Mouse (Mus musculus) erythroblast, adult 5-6 weeks (primary cell): ENCODE results near the gene Mndal. TPM values are rescaled to one million over a fixed set of nuclear protein-coding genes. Genes with fewer than 3 reads are reported as not detected.
A peak's percentile ranks its signal among the peaks of the same experiment; 100 is the strongest.
"Not testable (repeated sequence)": the region's sequence is repeated elsewhere in the genome, so short reads cannot be mapped to it uniquely, and the experiment has no call there.

Experiments used
- ATAC-seq: replicated peaks from 2 replicates; pipeline ENCODE4 v1.8.0; 2016; ENCODE audit warnings: moderate number of reproducible peaks, mild to moderate bottlenecking, moderate TSS enrichment, inconsistent platforms; ENCODE audit not compliant: poor library complexity, low FRiP score, severe bottlenecking
- total RNA-seq, 2 experiments: library from RNA; stranded (forward) in 1 of 2; stranded (reverse) in 1 of 2; fragments of 150-400 nt in 1 of 2; fragments of 200-764, 138-1000 nt in 1 of 2; gene quantifications; 2 replicates each; pipeline versions ENCODE4 v1.2.3 to v1.2.4; 2015 to 2017; ENCODE audit warnings: low replicate concordance in 2 of 2

Gene Mndal
- total RNA-seq (2015; ENCODE audit: low replicate concordance) (35.4 and 38.7 TPM in 2 replicates), total RNA-seq (2017; ENCODE audit: low replicate concordance) (15.5 and 18.5 TPM in 2 replicates)

DNA sequence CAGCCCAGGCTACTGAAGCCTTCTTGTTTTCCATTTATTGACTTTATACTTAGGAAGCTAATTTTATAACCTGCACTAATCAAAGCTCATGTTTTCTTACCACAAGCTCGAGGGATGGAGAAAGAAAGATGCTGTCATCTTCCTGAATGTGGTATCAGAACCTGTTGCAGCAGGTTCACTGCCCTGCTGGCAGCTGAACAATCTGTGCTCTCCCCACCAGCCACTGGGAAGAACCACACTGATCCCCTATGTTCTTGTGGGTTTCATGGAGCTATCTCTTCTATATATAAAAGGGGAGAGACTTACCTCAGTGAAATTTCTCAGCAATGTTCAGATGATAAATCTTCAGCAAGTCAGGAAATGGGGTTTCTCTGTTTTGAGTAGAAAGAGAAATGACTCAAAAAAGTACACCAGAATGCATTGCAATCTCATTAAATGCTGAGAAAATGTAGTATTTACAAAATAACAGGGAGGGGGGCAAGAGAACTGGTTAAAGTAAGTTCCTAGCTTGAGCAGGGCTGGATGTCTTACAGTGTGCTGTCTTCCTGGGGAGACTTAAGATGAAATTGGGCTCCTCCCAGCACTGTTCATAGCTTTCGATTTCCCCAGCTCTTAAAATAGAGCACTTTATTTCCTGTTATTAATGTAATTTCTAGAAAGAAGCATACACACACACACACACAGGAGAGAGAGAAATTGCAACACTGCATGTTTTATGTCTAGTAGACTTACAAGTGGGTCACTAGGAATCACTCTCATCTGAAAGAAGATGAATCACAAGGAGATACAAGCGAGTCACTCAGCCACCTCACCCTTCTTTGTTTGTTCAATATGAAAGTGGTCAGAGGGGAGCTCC, at the start of gene Mndal, which contains the start of gene Ifi203:
Gene Mndal (minus strand): TSS at position 568 of the 856 bp plus-strand sequence.
Gene Ifi203 (minus strand): TSS at position 749 of the 856 bp plus-strand sequence.
- ATAC-seq = not testable (repeated sequence)

DNA sequence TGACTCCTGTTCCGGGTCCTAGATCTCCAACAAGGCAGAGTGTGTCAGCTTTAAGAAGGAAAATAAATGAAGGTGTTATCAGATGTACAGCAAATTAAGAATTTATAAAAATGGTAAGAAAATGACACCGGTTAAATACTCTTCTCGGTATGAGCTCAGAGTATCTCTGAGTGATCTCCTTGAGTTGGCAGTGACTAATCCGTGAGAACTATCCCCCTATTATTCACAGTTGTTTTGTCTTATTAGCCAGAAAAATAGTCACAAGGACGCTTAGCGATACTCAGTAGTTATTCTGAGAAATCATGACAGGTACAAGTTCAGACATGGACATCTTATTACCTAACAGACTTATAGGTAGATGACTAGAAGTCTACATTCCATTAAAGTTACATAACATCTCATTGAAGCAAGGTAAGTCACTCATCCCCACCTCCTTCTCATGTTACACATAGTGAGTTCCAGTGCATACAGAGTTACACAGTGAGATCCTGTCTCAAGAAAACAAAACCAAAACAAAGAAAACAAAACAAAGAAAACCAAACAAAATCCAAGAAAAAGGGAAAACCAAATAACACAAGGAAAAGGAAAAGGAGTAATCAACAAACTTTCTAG, 40.5 kb upstream of the Mndal start, which contains the start of gene Ifi202b:
Gene Ifi202b (minus strand): TSS at position 51 of the 612 bp plus-strand sequence.
- ATAC-seq = not testable (repeated sequence)

DNA sequence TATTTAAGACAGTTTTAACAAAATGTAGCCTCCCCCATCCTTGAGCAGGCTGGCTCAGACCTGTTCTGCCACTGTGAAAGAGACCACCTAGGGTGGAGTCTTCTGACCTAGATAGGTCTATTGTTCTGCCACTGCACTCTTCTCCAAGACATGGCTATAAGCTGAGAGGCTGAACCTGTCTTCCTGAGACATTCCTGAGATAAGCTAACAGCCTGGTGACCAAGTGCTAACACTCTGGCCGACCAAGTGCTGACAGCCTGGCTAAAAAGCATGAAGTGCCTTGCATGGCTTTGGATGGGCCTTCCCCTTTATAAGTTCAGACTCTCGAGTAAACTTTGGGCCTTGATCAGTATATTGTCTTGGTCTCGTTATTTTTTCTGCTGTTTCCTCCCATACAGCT, 38.7 kb upstream of the Mndal start:
- not testable (repeated sequence) for ATAC-seq

DNA sequence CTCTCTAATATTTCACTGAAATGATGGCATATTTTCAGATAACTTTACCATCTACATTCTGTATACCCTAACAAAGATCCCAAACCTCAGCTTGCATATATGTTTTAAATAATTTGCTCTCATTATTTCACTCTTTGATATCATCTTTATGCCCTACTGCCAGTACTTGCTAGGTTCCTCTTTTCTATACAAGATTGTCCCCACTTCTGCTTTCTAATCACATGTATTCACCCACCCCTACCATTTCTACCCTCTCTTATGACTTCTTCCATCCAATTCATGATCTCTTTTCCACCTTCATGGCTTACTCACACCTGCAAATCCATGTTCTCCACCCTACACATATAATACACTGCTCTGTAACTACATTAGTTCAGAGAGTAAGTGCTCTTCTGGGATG, 35.3 kb upstream of the Mndal start:
- no peak for ATAC-seq

DNA sequence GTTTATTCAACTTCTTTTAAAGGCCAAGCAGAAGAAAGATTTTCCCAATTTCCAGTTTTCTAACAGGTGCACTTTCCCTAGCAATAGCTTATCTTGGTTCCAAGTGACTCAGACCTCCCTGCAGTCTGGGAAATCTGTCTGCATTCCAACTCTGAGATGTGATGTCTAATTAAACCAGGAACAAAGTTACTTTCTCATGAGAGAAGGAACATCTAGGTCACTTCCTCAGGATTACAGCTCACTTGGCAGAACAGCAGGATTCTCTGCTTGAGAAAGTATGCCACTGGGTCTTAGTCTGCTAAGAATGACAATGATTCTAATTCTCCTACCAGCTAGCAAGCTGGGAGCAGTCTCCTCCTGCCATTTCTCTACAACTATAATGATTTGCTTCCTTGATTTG, 30.8 kb upstream of the Mndal start:
- ATAC-seq = no peak

DNA sequence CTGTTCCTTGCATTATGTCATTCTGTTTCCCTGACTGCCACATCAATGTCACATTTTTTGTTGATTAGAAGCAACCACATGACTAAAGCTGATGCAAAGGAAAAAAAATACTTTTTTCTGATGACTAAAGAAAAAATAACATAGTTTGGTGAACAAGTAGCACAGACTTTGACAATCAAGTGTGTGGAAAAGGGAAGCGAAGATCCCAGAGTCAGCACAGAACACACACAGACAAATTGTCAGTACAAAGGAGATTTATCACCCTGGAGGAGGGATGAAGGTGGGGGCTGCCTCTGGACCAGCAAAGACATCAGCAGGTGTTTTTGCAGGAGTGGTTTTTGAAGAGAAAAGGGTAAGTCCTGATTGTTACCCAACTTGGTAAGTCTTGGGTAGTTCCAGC, 19.2 kb upstream of the Mndal start:
- ATAC-seq = not testable (repeated sequence)

DNA sequence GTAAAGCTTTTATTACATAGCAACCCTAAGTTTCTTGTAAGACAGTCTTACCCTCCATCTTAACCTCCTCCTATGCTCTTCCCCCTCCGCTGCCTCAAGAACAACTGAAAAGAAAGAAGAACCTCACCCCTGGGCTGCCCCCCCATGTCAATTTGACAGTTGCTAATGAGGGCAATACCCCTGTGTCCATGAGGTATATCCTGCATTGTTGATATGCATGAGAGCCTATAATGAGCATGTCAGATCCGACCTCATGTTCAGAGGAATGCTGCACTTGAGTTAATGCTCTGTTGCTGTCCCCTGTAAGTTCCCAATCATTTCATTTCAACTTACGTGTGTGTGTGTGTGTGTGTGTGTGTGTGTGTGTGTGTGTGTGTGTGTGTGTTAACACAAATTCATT, 17.7 kb upstream of the Mndal start:
- not testable (repeated sequence) for ATAC-seq

DNA sequence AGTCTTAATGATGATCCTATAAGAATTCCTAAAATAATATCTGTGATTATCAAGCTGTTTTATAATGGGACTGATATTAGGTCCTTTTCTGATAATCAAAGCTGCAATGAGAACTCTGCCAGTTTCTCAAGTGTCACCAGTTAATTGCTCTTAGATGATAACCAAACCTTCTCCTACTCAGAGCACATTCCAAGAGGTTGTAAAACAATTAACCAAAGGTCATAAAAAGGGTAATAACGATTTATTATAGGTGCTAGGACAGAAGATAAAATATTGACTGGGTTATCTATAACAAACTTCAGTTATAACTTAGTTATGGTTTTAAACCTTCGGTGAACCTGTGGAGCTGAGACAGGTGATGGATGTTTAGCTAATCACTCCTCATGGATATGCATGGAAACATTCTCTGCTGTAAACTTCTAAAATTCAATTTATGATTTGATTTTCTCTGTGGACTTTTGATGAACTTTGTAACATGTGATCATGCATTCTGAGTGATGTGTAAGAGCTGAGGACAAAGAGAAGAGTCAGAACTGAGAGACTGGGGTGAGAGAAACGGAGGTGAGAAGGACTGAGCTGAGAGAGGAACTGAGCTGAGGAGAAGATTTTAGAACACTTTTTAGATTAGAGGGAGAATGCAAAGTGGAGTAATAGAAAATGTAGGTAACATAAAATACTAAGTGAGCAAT, 13.7 kb upstream of the Mndal start:
- not testable (repeated sequence) for ATAC-seq

DNA sequence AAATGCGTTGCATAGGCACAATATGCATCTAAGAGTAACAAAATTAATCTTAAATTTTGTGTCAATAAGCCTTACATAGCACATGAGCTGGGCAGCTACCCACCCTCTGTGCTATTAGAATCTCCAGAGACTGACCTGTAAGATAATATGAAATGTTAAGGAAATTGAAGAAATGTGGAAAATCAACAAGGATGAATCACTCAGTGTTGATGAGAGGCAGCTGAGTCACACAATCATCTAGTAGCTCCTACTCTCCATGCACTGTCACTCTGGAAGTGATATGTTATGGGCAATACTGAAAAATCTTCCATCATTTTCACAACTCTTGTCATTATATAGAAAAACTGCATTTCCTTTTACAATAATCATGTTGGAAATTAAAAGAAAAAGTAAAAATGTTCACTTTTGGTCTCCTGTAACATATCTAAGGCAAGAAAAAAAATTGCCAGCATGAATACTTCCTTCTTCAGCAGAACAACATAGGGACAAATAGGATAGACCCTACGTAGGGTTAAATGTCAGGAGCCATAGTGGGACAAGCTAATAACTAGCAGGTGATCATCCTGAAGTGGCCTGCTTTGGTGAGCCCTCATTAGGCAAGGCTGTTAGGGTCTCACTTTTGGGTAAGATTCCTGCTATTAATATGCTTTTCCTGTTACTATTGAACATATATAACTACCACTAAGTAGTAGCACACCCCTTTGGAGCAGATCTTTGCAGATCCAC, 12.9 kb upstream of the Mndal start:
- no peak for ATAC-seq

DNA sequence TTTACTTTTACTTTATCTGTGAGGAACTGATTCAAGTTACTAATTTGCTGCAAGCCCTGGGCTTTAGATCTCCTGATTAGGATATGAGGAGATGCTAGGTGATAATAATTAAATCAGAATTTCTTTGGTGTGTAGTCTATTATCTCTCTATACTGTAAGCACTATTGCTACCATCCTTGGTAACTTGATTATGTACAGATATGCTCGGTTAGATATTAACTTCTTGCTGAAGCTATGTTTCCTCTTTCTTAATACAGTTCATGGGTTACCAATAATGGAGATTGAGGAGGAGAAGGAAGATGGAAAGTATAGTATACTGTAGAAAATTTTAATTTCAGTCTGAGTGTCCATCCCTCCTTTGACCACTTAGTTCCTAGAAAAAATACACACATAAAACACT, 11.3 kb upstream of the Mndal start:
- ATAC-seq = no peak

DNA sequence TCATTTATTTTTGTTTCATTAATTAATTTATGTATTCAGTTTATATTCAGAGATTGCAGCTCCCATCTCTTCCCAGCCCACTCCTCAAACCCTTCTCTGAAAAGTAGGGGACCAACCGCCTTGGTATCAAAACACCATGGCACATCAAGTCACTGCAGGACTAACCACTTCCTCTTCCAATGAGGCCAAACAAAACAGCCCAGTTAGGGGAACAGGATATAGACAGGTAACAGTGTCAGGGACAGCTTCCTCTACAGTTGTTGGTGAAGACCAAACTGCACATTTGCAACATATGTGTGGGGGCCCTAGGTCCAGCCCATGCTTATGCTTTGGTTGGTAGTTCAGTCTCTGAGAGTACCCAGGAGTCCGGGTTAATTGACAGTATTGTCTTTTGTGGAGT, 6.8 kb upstream of the Mndal start:
- ATAC-seq = not testable (repeated sequence)

DNA sequence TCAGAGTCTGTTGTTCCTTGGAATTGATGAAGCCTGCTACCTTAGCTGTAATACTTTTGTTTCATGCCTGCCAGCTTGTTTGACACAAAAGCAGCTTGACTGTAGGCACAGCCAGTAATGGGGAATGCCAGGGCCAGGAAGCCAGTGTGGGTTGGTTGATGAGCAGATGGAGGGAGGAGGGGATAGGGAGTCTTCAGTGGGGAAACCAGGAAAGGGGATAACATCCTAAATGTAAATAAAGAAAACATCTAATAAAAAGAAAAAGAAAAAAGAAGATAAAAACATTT, 432 bp upstream of the Mndal start:
- not testable (repeated sequence) for ATAC-seq

DNA sequence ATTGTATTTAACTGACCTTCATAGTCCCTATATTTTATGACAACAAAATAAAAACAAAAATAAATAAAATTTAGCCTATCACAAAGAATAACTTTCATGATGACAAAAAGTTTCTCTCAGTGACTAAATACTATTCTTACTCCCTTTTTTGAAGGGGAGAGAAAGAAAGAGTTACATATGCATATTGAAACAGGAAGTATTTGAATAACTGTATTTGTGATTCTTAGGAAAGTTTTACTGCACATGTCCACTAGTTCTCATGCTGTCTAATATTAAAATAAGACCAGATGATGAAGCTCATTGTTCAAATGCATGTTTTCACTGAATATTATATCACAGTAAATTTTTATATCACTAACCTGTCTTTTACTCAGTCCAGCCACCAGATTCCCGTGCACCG, 769 bp downstream of the Mndal start:
- not testable (repeated sequence) for ATAC-seq

DNA sequence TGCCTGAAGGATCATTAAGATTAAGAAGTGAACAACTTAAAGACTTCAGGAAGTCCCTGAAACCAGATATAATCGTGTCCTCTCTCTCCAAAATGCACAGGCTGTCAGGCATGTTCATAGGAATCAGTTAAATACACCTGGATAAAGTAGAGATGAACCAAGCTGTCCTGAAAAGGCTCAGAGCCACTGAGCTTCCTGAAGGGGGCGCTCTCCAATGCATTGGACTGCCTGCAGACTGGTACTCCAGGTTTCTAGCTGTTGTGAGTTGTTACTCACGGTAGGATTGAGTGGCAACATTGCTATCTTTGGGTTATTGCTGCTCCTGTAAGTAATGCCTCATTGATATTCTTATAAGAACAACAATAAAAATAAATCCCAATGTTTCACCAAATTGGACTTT, 23.0 kb downstream of the Mndal start:
- 0 out of 2 replicates have a peak, but pooled peaks have one; percentile 46 for ATAC-seq

DNA sequence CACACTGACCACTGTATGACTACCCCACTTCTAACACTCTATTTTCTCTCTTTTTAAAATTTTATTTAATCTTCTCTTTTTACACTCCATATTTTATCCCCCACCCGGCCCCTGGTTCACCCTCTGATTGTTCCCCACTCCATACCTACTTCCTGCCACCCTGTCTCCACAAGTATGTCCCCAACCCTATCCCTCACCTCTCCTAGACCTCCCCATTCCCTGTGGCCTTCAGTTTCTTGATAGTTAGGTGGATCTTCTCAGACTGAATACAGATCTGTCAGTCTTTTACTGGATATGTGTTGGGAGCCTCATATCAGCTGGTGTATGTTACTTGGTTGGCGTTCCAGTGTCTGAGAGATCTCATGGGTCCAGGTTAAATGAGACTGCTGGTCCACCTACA, 27.7 kb downstream of the Mndal start:
- ATAC-seq = no peak

DNA sequence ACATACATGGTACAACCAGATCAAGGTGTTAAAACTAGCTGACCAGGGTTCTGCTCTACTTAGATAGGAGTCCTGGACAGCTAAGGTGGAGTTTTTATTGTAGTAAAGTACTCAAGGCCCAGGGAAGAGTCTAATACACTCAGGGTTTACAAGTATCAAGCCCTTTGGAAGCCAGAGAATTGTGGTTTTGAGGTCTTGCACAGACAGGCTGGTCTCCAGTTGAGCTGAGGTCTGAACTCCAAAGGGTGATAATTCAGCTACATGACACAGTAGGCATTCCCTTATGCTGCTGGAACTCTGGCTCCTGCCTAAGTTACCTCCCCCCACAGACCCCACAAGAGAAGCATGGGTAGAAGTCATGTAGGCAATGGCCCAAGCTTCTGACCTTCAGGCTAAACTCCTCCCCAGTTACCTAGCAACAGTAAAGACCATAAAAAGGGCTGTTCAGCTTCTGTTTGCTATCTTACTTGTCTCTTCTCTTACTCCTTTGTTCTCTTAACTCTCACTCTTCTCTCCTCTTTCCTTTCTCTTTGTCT, 29.0 kb downstream of the Mndal start:
- not testable (repeated sequence) for ATAC-seq

DNA sequence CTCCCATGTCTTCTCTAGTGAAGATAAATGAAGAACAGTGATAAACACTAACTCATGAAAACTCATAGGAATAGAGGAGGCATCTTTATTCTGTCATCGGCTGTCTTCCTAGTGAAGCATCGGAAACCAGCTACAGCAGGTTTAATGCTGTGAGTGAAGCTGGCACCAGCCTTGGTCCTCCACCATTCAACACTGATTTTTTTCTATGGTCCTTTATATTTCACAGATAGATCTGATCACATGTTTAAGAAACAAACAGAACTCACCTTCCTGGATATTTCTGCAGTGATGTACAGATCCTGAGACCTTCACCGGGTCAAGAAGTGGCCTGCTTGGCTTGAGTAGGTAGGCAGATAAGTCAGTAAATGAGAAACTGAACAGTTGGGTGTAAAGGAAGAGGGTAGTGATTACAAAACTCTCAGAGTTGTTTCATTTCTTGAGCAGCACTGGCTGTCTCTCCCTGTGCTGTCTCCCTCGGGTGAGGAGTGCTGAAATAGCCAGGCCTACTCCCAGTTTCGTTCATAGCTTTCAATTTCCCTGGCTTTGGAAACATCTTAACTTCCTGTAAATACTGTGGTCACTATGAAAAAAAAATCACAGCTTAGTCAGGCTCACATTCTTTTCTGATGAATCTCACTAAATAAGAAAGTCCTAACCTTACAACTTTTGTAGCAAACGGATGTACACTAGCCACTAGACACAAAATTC, 29.6 kb downstream of the Mndal start, which contains the start of gene Ifi211:
Gene Ifi211 (minus strand): TSS at position 499 of the 708 bp plus-strand sequence.
- ATAC-seq = not testable (repeated sequence)

DNA sequence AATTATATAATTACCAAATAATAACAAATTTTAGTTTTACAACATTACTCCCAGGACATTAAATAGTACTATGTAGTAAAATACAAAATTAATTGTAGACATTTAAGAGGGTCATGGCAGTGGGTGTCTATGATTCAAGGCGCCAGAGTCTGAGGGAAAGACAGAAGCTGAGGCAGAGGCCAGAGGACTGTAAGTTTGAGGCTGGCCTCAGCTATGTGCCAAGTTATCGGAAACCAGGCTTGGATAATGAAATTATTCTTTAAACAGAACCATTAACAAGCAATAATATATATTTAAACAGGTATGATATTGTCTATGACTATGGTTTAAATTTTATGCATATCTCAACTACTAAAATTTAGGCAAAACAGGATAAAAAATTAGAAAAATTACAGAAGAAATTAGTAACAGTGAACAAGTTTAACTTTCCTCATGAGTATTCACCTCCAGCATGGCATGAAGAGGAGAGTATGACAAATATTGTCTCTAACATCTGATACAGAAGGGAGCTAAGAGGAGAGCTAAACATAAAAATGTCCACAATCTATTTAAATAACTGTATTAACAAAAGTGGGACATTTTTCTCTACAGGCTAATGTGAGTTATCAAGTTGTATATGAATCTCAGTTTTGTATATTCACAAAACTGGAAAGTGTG, 30.4 kb downstream of the Mndal start:
- no peak for ATAC-seq
